Mouse (Mus musculus): ENCODE results near the gene Ntmt1.
A peak's percentile ranks its signal among the peaks of the same experiment; 100 is the strongest.

The Ntmt1 gene

DNA sequence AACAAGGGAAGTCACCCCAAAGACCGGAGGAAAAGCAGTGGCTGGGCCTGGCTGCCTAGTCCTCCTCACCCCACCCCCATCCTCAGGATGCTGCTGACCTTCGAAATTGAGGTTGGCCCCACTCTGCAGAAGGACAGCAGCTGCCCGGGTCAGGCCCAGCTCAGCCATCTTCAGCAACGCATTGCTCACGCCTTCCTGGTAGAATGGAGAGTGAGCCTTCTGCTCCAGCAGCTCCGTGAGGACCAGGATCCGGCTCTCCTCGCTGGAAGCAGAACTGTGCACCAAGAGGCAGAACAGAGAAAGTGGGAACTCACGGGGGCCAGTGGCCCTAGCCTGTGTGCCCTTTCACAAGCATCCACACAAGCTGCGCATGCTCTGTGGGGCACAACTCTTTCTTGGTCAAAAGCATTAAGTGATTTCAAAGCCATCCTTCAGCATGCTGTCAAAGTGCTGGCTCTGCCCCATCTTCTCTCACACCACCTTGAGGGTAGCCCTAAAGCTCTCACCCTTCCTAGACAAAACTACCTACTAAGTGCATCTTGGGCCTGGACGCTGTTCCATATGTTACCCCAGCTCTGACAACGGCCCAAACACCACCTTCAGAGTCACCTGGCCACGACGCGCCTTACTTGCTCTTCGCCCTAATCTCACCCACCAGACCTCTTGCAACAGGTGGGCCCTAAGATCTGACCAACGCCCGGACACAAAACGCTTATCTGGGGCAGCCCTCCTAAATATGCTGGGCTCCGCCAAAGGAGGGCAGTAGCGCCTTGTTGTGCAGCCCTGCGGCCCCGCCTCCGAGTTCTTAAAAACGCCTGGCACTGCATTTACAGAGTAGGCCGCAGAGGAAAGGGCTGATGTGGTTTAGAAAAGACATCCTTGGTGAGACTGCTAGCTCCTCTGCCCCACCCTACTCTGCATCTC, 19.5 kb downstream of the Ntmt1 start:
- DNase-seq (ENCODE audit: low spot score): peak; percentile 53

- DNase-seq (ENCODE audit: low spot score): peak; percentile 92
Measured at GRCm38 (mm10) chr2:30827749-30828475, 20.3 kb downstream of the Ntmt1 start.

GRCm38 (mm10) chr2:30829315-30829714, 21.7 kb downstream of the Ntmt1 start:
- no peak for DNase-seq (ENCODE audit: low spot score)

- no peak for DNase-seq (ENCODE audit: low spot score)
Measured at GRCm38 (mm10) chr2:30830283-30830795, 22.7 kb downstream of the Ntmt1 start, which contains the start of gene Asb6. Gene Asb6 (minus strand): TSS chr2:30830333.

GRCm38 (mm10) chr2:30833644-30834043, 26.0 kb downstream of the Ntmt1 start:
- no peak for DNase-seq (ENCODE audit: low spot score)

DNA sequence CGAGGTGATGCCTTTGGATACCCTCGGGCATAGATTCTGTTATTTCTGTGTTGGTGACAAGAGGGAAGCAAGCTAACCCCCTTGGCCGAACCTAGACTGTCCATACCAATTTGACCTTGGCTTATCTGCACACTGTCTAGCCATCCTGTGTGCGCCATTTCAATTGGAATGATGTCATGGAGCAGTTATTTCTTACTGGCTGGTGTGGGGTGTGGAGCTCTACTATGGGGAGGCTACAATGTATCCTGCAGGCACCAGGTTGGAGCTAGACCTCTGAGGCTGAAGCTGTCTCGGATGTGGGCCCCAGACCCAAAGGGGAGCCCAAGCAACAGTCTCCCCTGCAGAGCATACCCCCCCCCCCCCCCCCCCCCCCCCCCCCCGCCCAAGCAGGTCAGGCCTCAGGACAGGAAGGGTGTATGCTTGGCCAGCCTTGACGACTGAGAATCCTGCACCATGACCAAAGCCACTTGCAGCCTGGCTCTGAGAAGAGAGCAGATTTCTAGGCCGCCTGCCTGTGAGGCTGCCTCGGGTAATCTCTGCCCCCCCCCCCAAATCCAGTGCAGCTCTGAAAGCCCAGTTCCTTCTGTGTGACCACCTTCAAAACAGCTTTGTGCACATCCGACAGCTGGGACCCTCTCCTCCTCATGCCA, 26.9 kb downstream of the Ntmt1 start, which contains the start of gene Prrx2:
Gene Prrx2 (plus strand): TSS at position 600 of the 650 bp plus-strand sequence.
- peak; percentile 57 for DNase-seq (ENCODE audit: low spot score)

GRCm38 (mm10) chr2:30836238-30836990, 28.8 kb downstream of the Ntmt1 start:
- DNase-seq (ENCODE audit: low spot score): no peak

DNA sequence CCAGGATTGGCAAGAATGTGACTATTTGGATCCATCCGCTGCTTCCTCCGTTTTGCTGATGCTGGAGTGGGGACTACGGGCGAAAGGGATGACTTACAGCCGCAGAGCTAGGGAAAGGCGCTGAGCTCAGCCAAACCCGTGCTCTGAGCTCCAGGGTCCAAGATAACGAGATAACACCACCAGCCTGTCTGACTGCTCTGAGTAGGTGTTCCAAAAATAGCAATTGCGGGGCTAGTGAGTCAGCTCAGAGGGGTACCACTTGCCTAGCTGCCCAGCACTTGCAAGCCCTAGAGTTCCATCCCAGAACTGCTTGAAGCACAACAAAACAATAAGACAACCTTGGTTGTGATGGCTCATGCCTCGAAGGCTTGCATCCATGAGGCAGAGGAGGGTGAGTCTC, 35.0 kb downstream of the Ntmt1 start:
- DNase-seq (ENCODE audit: low spot score): no peak

- no peak for DNase-seq (ENCODE audit: low spot score)
Measured at GRCm38 (mm10) chr2:30845152-30846070, 37.8 kb downstream of the Ntmt1 start.

GRCm38 (mm10) chr2:30846236-30846635, 38.6 kb downstream of the Ntmt1 start:
- DNase-seq (ENCODE audit: low spot score): no peak

GRCm38 (mm10) chr2:30846723-30847122, 39.1 kb downstream of the Ntmt1 start:
- DNase-seq (ENCODE audit: low spot score): no peak

DNA sequence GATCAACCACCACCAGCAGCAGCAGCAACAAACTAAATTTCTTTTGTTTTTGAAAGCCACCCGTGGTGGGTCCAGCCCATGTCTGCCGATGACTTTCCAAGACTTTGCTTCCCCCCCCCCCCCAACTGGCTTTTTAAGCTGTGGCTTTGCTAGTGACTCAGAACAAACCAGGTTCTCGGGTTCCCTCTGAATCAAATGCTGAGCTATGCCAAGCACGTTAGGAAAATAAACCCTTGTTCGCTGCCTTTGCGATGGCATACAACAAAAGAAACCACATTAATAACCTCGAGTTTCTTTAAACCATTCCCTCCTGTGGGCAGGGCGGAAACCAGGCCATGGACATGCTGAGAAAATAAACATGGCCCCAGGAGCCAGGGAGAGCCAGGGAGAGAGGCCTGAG, 40.6 kb downstream of the Ntmt1 start:
- DNase-seq (ENCODE audit: low spot score): no peak

DNA sequence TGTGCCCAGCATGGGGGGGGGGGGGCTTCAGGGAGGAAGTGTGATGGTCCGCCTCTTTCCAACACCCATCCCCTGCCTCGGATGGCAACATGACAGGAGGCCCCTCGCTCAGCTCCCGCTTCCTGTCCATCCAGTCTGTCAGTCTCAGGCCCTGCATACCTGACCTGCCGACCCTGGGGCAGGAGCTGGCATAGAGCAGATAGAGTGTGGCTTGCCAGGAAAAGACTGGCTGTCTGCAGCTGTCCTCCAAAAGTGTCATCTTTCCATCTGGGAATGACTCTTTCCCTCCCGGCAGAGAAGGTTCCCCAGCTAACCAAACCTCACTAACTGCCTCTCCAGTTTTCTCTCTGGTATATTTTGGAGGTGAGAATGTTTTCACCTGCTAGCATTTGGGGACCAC, 43.0 kb downstream of the Ntmt1 start:
- DNase-seq (ENCODE audit: low spot score): no peak

GRCm38 (mm10) chr2:30852771-30853313, 45.2 kb downstream of the Ntmt1 start:
- no peak for DNase-seq (ENCODE audit: low spot score)

DNA sequence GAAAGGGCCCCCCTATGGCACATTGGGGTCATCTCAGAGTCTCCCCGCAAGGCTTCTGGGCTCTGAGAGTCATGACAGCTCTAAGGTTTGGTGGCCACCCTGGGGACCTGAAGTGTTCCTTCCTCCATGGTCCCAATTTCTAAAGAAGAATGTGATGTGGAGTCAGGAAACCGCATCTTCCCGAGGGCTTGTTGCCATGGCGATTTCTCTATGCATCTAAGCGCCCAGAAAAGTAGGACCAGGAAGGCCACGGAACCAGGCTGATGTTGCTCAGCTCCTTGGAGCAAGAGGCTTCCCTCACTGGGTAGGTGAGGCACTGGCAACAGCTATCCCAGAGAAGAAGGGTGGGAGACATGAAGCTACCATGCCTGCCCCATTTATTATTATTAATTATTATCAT, 49.5 kb downstream of the Ntmt1 start:
- DNase-seq (ENCODE audit: low spot score): no peak

GRCm38 (mm10) chr2:30859782-30860181, 52.2 kb downstream of the Ntmt1 start:
- no peak for DNase-seq (ENCODE audit: low spot score)

- no peak for DNase-seq (ENCODE audit: low spot score)
Measured at GRCm38 (mm10) chr2:30862081-30862480, 54.5 kb downstream of the Ntmt1 start.

DNA sequence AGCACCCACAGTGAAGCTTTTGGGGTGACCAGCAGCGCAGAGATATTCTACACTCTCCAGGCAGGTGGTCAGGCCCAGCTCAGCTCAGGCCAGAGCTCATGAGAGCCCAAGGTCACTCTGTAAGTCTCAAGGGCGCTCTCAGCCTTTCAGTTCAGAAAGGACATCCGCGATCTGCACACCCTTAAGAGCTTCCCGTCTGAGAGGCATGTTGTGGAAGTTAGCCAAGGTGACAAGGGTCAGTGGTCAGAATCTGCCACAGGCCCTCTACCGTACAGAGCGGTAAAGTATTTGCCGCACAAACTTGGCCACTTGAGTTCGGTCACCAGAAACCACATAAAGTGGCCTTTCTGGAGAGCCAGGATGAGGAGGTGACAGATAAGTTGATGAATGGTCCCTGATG, 55.9 kb downstream of the Ntmt1 start:
- no peak for DNase-seq (ENCODE audit: low spot score)

- no peak for DNase-seq (ENCODE audit: low spot score)
Measured at GRCm38 (mm10) chr2:30864968-30865381, 57.3 kb downstream of the Ntmt1 start.

DNA sequence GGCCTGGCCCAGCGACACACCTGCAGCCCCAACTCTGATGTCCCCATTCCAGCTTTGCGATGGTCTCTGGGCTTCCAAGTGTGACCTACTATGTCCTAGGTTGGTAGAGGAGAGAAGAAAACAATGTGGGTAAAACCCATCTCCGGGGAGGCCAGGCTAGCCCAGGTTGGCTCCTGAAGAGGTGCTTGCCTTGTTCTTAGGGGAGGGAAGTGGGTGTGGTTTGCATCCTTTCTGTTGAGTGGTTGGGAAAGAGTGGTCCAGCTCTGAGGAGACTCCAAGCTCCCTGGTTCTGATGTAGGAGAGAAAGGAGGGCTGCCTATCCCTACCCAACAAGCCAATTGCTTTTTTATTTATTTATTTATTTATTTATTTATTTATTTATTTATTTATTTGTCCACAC, 57.8 kb downstream of the Ntmt1 start:
- DNase-seq (ENCODE audit: low spot score): no peak

Measured in testis, postnatal 14 days (tissue).